Mouse (Mus musculus) midbrain, embryonic 14.5 days (tissue): ENCODE results near the gene Wnk1. TPM values are rescaled to one million over a fixed set of nuclear protein-coding genes. Genes with fewer than 3 reads are reported as not detected.

Experiments used
- ATAC-seq: fragments of 200-750 bp; cut with Nextera tagmentation; 2 replicates; pipeline ENCODE4 v1.8.0; 2017; ENCODE audit warnings: moderate number of reproducible peaks, moderate library complexity; ENCODE audit not compliant: low FRiP score, low TSS enrichment
- DNase-seq: peaks from one replicate; pipeline ENCODE4 v3.0.0-alpha.2; 2015
- H3K27ac ChIP-seq: fragments of 300-500 bp; sonication (generic); replicated peaks from 2 replicates; pipeline ENCODE4 v1.5.1; 2014; ENCODE audit warnings: mild to moderate bottlenecking, low read depth, low read length, moderate library complexity
- H3K27me3 ChIP-seq: fragments of 300-500 bp; sonication (generic); 2 replicates; pipeline ENCODE4 v1.6.1; 2014; ENCODE audit warnings: low read length, control low read depth, mixed read lengths; ENCODE audit not compliant: control insufficient read depth, insufficient read depth
- H3K36me3 ChIP-seq: fragments of 300-500 bp; sonication (generic); 2 replicates; pipeline ENCODE4 v1.6.1; 2014; ENCODE audit warnings: low read length, control low read depth; ENCODE audit not compliant: control insufficient read depth, insufficient read depth
- H3K4me1 ChIP-seq: fragments of 300-500 bp; sonication (generic); 2 replicates; pipeline ENCODE4 v1.6.1; 2014; ENCODE audit warnings: mild to moderate bottlenecking, antibody characterized with exemption, low read length, control low read depth; ENCODE audit not compliant: control insufficient read depth, insufficient read depth
- H3K4me2 ChIP-seq: fragments of 300-500 bp; sonication (generic); 2 replicates; pipeline ENCODE4 v1.6.1; 2014; ENCODE audit warnings: mild to moderate bottlenecking, low read length, moderate library complexity
- H3K4me3 ChIP-seq: fragments of 300-500 bp; sonication (generic); replicated peaks from 2 replicates; pipeline ENCODE4 v1.5.1; 2014; ENCODE audit warnings: low read depth, low read length
- H3K9ac ChIP-seq: fragments of 300-500 bp; sonication (generic); replicated peaks from 2 replicates; pipeline ENCODE4 v1.6.1; 2014; ENCODE audit warnings: mild to moderate bottlenecking, low read length, moderate library complexity
- H3K9me3 ChIP-seq: fragments of 300-500 bp; sonication (generic); 2 replicates; pipeline ENCODE4 v1.6.1; 2016; ENCODE audit warnings: low read length, control low read depth, mixed read lengths; ENCODE audit not compliant: control insufficient read depth
- WGBS: fragments of 180-500 bp; shearing (Covaris S2); extraction: QIAGEN DNeasy Blood & Tissue Kit; methylation state at CpG from one replicate; pipeline ENCODE4 v1.1.7; 2014; 5-methylcytosine and 5-hydroxymethylcytosine counted together
- microRNA counts: library from miRNA; unstranded; fragments of <30 nt; microRNA quantifications from one replicate; lab custom pipeline; 2016
- microRNA-seq: library from miRNA; unstranded; fragments of <30 nt; microRNA quantifications from one replicate; pipeline ENCODE4, GENCODE M21; 2016
- polyA plus RNA-seq: library from polyadenylated mRNA; unstranded; fragments of >200 nt; fragmentation: Nextera tagmentation; extraction: Ambion mirVana; gene quantifications from 2 replicates; pipeline ENCODE4 v1.2.1, GENCODE M21; 2014

Gene Wnk1
- polyA plus RNA-seq, 1 experiment from 2014 or later: 60.4 TPM

GRCm38 (mm10) chr6:119903081-119903789 is 135.2 kb downstream of the Wnk1 start:
- H3K9ac ChIP-seq: peak overlapping the region; percentile 91
- no peaks in the 10 kb centered on the region for H3K9me3 ChIP-seq
- peaks cover 8% of the 10 kb centered on the region for H3K4me1 ChIP-seq
- H3K27ac ChIP-seq: peak overlapping the region; percentile 86
- peak overlapping the region; percentile 94 for H3K4me3 ChIP-seq
- peak; percentile 2 for DNase-seq
- 0 out of 2 replicates have a peak, but pooled peaks cover 3% of the 10 kb centered on the region for H3K36me3 ChIP-seq
- WGBS: 25% methylated on average over 15 of the region's 15 CpGs
- ATAC-seq: no peak
- H3K27me3 ChIP-seq: no peaks in the 10 kb centered on the region
- H3K4me2 ChIP-seq: peak overlapping the region; percentile 86

GRCm38 (mm10) chr6:119902204-119903080 is 136.0 kb downstream of the Wnk1 start, which contains the start of gene Rad52:
TSS of gene Rad52 (plus strand) at chr6:119902698.
- Histone ChIP-seq H3K4me3 (peak within 1 kb of the TSS; percentile 94), H3K9me3 (no peaks in the 10 kb centered on the region), H3K36me3 (0 out of 2 replicates have a peak, but pooled peaks cover 3% of the 10 kb centered on the region), H3K4me1 (peaks cover 8% of the 10 kb centered on the region), H3K9ac (peak within 1 kb of the TSS; percentile 91), H3K27ac (peak within 1 kb of the TSS; percentile 86), H3K4me2 (peak within 1 kb of the TSS; percentile 86), H3K27me3 (no peaks in the 10 kb centered on the region)
- WGBS: 2% methylated on average over 67 of the region's 67 CpGs
- ATAC-seq (peak; percentile 90), DNase-seq (peak; percentile 94)

- ATAC-seq (no peak), DNase-seq (no peak)
- Histone ChIP-seq H3K4me2 (no peak overlapping the region), H3K4me1 (no peaks in the 10 kb centered on the region), H3K36me3 (no peaks in the 10 kb centered on the region), H3K27ac (no peak overlapping the region), H3K4me3 (no peak overlapping the region), H3K27me3 (no peaks in the 10 kb centered on the region), H3K9me3 (no peaks in the 10 kb centered on the region), H3K9ac (no peak overlapping the region)
- WGBS: 87% methylated on average over 7 of the region's 7 CpGs
Measured at GRCm38 (mm10) chr6:119892711-119893110, 145.8 kb downstream of the Wnk1 start.

GRCm38 (mm10) chr6:119883151-119883550 is 155.3 kb downstream of the Wnk1 start:
- Histone ChIP-seq H3K4me2 (no peak overlapping the region), H3K4me1 (no peaks in the 10 kb centered on the region), H3K27ac (no peak overlapping the region), H3K36me3 (no peaks in the 10 kb centered on the region), H3K4me3 (no peak overlapping the region), H3K9ac (no peak overlapping the region), H3K27me3 (no peaks in the 10 kb centered on the region), H3K9me3 (no peaks in the 10 kb centered on the region)
- no peak for DNase-seq
- ATAC-seq: no peak
- 84% methylated on average over 7 of the region's 7 CpGs for WGBS

MicroRNA genes within 50 kb of the gene (microRNA counts, 519-probe panel; counts per million panel counts)
- not detected for microRNA mmu-miR-706 (lab: Ali Mortazavi, UCI)

Small RNA genes within 50 kb of the gene (microRNA-seq; reads per million reads assigned to microRNA genes)
- not detected for gene Mir706

Other genes with a start within 250 kb of the Wnk1 start
- gene Erc1, start 190.5 kb downstream of the Wnk1 start, polyA plus RNA-seq: 45.8 and 65.3 TPM in 2 replicates
- 24.0 and 26.1 TPM in 2 replicates for gene Rad52, start 136.0 kb downstream of the Wnk1 start, polyA plus RNA-seq
- gene Ninj2, start 54.7 kb upstream of the Wnk1 start, polyA plus RNA-seq: not detected in 2 replicates